Mouse (Mus musculus): ENCODE measurements around the gene Kprp.
"Not testable (repeated sequence)": the region's sequence is repeated elsewhere in the genome, so short reads cannot be mapped to it uniquely, and the experiment has no call there.

The Kprp gene

DNA sequence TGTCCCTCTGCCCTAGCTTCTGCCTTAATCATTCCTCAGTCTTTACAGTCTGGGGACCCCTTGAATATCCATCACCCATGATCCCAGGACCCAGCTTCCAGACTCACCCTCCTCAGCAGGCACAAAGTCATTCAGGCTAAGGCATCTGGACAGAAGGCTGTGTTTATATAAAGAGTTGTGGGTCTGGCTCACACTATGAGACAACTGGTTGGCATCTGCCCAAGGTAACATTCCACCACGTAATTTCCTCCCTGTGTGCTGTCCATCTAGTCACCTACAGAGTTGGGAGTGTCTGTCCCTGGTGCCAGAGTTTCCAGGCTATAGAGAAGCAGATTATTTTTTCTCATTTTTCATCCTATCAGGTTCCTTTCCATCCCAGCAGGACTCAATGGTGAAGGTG, at the start of gene Kprp:
Gene Kprp (minus strand): TSS at position 140 of the 400 bp plus-strand sequence.
- DNase-seq (ENCODE audit: low spot score in 2 of 2), result no peak

DNA sequence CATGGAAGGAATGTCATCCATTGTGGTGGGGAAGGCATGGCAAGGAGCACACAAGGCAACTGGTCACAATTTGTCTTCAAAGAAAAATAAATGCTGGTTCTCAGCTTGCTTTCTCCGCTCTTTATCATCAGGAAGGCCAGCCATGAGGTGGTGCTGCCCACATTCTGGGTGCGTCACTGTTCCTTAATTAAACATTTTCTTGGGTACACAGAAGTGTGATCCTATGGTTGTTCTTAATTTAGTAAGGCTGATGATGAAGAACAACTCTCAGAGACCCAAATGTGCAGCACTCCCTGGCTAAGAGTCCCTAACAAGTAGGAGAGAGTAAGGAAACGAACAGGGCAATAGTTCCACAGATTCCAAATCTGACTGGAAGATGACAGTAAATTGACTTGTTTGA, 47.1 kb upstream of the Kprp start:
- no peak for DNase-seq (ENCODE audit: low spot score in 2 of 2)

DNA sequence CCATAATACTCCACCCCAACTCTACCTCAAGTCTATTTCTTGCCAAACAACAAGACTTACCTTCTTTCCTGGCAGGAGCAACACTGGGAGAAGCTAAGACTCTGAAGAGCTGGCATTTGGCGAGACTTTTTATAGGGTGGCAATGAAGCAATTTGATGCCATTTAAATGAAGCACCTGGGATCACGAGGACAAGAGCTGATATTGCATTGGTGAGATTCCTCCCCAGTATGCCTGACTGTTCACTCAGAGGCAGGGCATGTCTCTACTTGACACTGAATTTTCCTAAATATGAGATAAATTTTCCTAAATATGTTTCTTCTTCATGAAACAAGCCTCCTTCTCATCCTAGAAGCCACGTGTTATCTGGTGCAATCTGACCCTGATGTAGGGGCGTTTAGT, 43.1 kb upstream of the Kprp start, which contains the start of gene 2310050C09Rik:
Gene 2310050C09Rik (minus strand): TSS at position 101 of the 400 bp plus-strand sequence.
- DNase-seq (ENCODE audit: low spot score in 2 of 2), result no peak

DNA sequence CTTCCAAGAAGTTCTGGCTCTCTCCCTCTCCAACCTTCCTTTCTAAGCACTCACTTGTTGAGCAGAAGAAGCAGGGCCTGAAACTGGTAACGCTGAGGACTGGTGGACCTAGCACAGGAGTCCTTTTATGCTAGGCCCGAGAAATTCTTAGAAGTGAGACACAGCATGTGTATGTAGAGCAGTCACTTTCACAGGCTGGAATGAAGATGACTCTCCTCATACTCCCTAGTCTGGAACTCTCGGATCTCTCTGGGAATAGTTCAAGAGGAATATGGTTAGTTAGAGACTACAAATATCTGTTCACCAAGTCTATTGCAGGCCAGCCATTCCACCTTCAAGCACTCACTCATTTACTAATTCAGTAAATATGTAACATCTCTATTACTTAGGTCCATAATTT, 24.1 kb upstream of the Kprp start, which contains the start of gene Lce1l:
Gene Lce1l (minus strand): TSS at position 101 of the 400 bp plus-strand sequence.
- no peak for DNase-seq (ENCODE audit: low spot score in 2 of 2)

DNA sequence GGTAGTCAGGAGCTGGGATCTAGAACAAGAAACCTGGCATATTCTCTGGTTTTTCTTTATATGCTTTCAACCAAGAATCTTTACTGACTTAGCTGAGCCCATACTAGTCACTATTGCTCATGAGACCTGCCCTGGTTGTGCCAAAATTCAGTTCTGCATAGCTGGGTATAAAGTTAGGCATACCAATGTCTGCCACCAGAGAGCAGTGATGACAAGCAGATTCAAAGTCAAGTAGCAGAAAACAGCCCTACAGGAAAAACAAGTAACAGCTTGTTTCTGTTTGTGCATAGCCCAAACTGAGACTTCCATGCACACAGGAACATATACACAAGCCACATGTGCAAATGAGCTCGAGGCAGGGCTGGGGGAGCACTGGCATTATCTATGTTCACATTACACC, 1.2 kb downstream of the Kprp start:
- no peak for DNase-seq (ENCODE audit: low spot score in 2 of 2)

DNA sequence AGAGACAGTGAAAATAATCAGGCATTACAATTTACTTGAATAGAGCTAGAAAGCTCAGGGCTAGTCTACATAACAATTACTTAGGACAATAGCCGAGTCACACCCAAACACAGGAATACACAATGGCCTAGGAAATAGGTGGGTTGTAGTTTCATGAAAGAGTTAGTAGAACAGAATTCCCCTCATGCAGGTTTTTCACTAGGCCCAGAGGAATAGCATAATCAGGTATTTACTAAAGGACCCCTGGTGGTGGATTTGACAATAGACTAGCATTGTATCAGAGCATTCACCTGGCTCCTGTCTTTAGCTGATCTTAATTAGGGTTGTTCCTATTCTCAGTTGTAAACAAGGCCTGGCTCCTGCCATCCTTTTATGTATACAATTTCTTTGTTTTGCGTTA, 11.0 kb downstream of the Kprp start:
- not testable (repeated sequence) for DNase-seq (ENCODE audit: low spot score in 2 of 2)

DNA sequence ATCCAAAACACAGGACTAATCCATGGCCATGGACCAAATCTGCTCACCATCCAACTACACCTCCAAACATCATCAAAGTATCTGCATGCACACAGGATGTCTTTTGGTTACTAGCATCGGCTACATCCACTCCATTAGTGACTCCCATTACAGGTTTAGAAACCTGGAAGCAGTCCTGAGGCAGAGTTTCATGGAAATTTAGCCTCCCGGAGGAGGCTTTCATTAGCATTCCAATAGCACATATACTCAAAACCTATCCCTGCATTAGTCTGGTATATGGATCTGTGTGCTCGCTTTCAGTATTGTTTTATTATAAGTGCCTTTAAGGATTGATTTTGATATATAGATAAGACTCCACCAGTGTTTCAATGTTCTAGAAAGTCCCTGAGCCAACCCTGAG, 11.5 kb downstream of the Kprp start:
- no peak for DNase-seq (ENCODE audit: low spot score in 2 of 2)

DNA sequence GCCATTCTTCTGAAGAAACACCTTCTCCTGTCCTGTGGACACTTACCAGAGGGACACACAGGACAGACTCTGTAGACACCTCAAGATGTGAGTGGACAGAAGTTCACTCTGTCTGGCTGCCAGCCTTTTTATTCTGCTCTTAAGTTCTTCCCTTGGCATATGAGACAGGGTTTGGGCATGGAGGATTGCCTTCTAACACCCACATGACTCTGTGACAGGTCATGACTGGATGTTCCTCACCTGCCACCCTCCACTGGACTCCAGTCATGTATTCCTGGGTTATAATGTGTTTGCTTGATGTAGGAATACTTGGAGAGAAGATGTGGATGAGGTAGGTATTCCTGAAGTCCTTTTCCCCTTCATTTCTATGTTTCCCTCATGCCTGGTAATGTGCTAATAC, 19.3 kb downstream of the Kprp start, which contains the start of gene Lce1k:
Gene Lce1k (minus strand): TSS at position 101 of the 400 bp plus-strand sequence.
- DNase-seq (ENCODE audit: low spot score in 2 of 2), result no peak

DNA sequence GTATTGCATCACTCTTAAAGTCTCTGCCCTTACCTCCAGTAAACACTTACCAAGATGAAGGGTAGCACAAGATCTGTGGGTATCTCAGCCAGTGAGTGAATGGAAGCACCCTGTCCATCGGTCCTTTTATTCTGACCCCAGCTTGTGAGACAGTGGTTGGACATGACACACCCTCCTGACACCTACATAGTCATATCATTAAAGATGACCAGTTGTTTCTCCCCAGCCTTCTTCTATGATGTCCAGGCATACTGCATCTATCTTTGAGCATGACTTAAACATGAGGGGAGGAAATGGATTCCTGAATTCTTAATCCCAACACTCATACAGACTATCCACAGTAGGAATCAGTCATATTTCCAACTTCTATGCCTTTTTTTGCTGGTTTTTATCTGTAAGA, 36.6 kb downstream of the Kprp start, which contains the start of gene Lce1j:
Gene Lce1j (minus strand): TSS at position 101 of the 400 bp plus-strand sequence.
- DNase-seq (ENCODE audit: low spot score in 2 of 2), result no peak

DNA sequence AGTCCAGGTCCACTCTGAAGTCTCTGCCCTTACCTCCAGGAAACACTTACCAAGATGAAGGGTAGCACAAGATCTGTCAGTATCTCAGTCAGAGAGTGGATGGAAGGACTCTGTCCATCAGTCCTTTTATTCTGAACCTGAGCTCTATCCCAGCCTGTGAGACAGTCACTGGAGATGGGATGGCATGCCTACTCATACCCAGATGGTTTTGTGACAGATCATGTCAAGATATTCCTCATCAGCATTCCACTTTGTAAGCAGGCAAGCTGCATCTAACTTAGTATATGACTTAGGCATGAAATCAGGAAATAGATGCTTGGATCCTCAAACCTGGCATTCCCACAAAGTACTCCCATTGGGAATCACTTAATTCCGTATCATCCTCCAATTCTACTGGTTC, 48.2 kb downstream of the Kprp start, which contains the start of gene Lce1i:
Gene Lce1i (minus strand): TSS at position 101 of the 400 bp plus-strand sequence.
- DNase-seq (ENCODE audit: low spot score in 2 of 2), result no peak
